Mouse (Mus musculus) midbrain, embryonic 12.5 days (tissue): ENCODE measurements at regions not wholly inside any gene's neighbourhood (a gene's known extent, or its start where the extent isn't known, plus 50 kb on each side); places are given as distances from the start of the nearest gene placed in this dataset.

Experiments
- ATAC-seq: fragments of 200-750 bp; cut with Nextera tagmentation; 2 replicates; pipeline ENCODE4 v1.8.0; 2017; ENCODE audit warnings: low read depth, moderate TSS enrichment, moderate library complexity; ENCODE audit not compliant: low FRiP score
- H3K27ac ChIP-seq: fragments of 300-500 bp; sonication (generic); replicated peaks from 2 replicates; pipeline ENCODE4 v1.5.1; 2016; ENCODE audit warnings: mild to moderate bottlenecking
- H3K27me3 ChIP-seq: fragments of 300-500 bp; sonication (generic); 2 replicates; pipeline ENCODE4 v1.6.1; 2016; ENCODE audit warnings: mild to moderate bottlenecking
- H3K36me3 ChIP-seq: fragments of 300-500 bp; sonication (generic); 2 replicates; pipeline ENCODE4 v1.6.1; 2016
- H3K4me1 ChIP-seq: fragments of 300-500 bp; sonication (generic); 2 replicates; pipeline ENCODE4 v1.6.1; 2016
- H3K4me2 ChIP-seq: fragments of 300-500 bp; sonication (generic); replicated peaks from 2 replicates; pipeline ENCODE4 v1.6.1; 2016; ENCODE audit warnings: mild to moderate bottlenecking, moderate library complexity
- H3K4me3 ChIP-seq: fragments of 300-500 bp; sonication (generic); 2 replicates; pipeline ENCODE4 v1.5.1; 2016; ENCODE audit warnings: mild to moderate bottlenecking
- H3K9ac ChIP-seq: fragments of 300-500 bp; sonication (generic); replicated peaks from 2 replicates; pipeline ENCODE4 v1.6.1; 2016; ENCODE audit warnings: mild to moderate bottlenecking, moderate library complexity
- H3K9me3 ChIP-seq: fragments of 300-500 bp; sonication (generic); 2 replicates; pipeline ENCODE4 v1.6.1; 2016; ENCODE audit warnings: mild to moderate bottlenecking
- WGBS: fragments of 180-500 bp; shearing (Covaris S2); methylation state at CpG from one replicate; pipeline ENCODE4 v1.1.7; 2016; 5-methylcytosine and 5-hydroxymethylcytosine counted together

- 93% methylated on average over 5 of the region's 5 CpGs for WGBS
- no peaks in the 10 kb centered on the region for H3K9me3 ChIP-seq
These were observed 220.7 kb upstream of the Ptger4 start for GRCm38 (mm10) chr15:5464732-5465131.

GRCm38 (mm10) chr15:5468535-5469073, 224.6 kb upstream of the Ptger4 start:
- WGBS: 70% methylated on average over 3 of the region's 3 CpGs
- H3K36me3 ChIP-seq: no peaks in the 10 kb centered on the region
- H3K9ac ChIP-seq: no peak overlapping the region
- H3K27ac ChIP-seq: no peak overlapping the region
- H3K27me3 ChIP-seq: no peaks in the 10 kb centered on the region
- no peaks in the 10 kb centered on the region for H3K9me3 ChIP-seq
- no peak overlapping the region for H3K4me3 ChIP-seq
- H3K4me1 ChIP-seq: no peaks in the 10 kb centered on the region
- no peak overlapping the region for H3K4me2 ChIP-seq
- ATAC-seq: no peak; the same call in 1 of the 2 replicates

More at GRCm38 (mm10) chr15:5464732-5465131, 220.7 kb upstream of the Ptger4 start:
- Histone ChIP-seq H3K27me3 (no peaks in the 10 kb centered on the region), H3K36me3 (no peaks in the 10 kb centered on the region), H3K4me1 (no peaks in the 10 kb centered on the region), H3K4me2 (no peak overlapping the region), H3K9ac (no peak overlapping the region), H3K4me3 (no peak overlapping the region), H3K27ac (no peak overlapping the region)
- no peak for ATAC-seq

DNA sequence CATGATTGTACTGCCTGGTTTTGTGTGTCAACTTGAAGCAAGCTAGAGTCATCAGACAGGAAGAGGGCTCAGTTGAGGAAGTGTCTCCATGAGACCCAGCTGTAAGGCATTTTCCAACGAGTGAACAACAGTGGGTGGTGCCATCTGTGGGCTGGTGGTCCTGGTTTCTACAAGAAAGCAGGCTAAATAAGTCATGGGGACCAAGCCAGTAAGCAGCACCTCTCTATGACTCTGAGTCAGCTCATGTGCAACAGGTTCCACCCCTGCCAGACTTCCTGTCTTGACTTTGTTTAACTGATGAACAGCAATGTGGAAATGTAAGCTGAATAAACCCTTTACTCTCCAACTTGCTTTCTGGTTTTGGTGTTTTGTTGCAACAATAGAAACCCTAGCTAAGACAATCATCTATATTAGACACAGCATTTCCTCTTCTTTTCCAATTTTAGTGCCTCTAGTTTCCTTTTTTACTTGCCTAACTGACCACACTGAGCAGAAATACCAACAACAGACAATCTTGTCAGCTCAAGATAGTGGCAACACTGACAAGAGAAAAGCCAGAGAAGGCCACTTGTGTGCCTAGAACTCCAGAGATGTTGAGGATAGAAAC, 231.5 kb upstream of the Ptger4 start:
- Histone ChIP-seq H3K27ac (no peak overlapping the region), H3K36me3 (no peaks in the 10 kb centered on the region), H3K9ac (no peak overlapping the region), H3K4me3 (no peak overlapping the region), H3K4me1 (no peaks in the 10 kb centered on the region), H3K4me2 (no peak overlapping the region), H3K9me3 (no peaks in the 10 kb centered on the region), H3K27me3 (no peaks in the 10 kb centered on the region)
- no peak for ATAC-seq
- WGBS: 58% methylated on average over 1 of the region's 1 CpGs

- Histone ChIP-seq H3K36me3 (no peaks in the 10 kb centered on the region), H3K9ac (no peak overlapping the region), H3K4me1 (no peaks in the 10 kb centered on the region), H3K4me2 (no peak overlapping the region), H3K4me3 (no peak overlapping the region), H3K27me3 (no peaks in the 10 kb centered on the region), H3K9me3 (no peaks in the 10 kb centered on the region), H3K27ac (no peak overlapping the region)
- ATAC-seq: no peak
- WGBS: 60% methylated on average over 3 of the region's 3 CpGs
These were observed 249.3 kb upstream of the Ptger4 start for GRCm38 (mm10) chr15:5493286-5493685.

DNA sequence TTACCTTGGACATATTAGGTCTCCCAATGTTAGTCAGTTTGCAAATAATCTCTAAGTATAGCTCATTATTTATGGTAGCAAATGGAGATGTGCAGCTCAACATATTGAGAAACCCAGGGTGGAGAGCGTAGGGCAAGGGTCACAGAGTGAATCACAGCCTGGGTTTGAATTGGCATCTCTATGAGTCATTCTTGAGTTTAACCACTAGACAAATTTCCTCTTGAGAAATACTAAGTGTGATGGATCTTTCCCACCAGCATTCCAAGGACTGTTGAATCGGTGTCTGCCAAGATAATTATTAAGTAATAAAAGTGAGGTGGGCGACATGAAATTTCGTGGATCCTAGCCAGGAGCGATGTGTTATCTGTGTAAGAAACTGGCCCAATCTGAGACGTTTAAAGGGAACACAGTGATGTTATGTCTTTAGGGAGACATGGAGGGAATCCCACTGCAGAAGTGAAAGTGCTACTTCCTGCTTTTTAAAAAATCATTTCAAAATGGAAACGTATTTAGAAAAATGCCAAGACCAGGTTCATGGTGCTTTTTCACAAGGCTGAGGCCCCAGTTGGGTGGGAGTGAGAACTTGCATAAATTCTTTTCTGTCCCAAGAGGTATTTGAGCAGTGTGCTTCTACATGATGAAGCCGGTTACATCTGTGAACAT, 251.3 kb upstream of the Ptger4 start:
- Histone ChIP-seq H3K9me3 (no peaks in the 10 kb centered on the region), H3K27me3 (no peaks in the 10 kb centered on the region), H3K4me2 (no peak overlapping the region), H3K4me3 (no peak overlapping the region), H3K9ac (no peak overlapping the region), H3K27ac (no peak overlapping the region), H3K4me1 (no peaks in the 10 kb centered on the region), H3K36me3 (no peaks in the 10 kb centered on the region)
- ATAC-seq: no peak
- WGBS: 88% methylated on average over 8 of the region's 8 CpGs

DNA sequence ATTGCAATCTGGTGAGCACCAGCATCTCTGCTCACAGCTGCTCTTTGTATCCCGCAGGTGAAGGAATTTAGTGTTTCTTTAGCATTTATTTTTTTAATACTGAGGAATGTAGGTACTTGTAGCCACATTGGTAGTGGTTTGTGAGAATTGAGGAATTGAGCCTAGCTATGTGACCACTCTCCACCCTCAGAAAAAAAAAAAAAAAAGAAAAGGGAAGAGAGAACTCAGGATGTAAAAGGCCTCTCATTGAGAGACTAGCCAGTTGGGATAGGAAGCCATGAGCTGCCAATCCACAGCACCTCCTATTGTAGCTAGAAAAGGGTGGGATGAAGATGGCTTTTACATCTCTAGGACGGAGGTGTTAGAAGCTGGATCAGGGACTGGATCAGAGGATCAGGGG, 252.0 kb upstream of the Ptger4 start:
- H3K4me1 ChIP-seq: no peaks in the 10 kb centered on the region
- H3K9ac ChIP-seq: no peak overlapping the region
- 82% methylated on average over 2 of the region's 2 CpGs for WGBS
- no peaks in the 10 kb centered on the region for H3K36me3 ChIP-seq
- no peak for ATAC-seq
- H3K4me3 ChIP-seq: no peak overlapping the region
- H3K27ac ChIP-seq: no peak overlapping the region
- no peaks in the 10 kb centered on the region for H3K9me3 ChIP-seq
- H3K4me2 ChIP-seq: no peak overlapping the region
- no peaks in the 10 kb centered on the region for H3K27me3 ChIP-seq

DNA sequence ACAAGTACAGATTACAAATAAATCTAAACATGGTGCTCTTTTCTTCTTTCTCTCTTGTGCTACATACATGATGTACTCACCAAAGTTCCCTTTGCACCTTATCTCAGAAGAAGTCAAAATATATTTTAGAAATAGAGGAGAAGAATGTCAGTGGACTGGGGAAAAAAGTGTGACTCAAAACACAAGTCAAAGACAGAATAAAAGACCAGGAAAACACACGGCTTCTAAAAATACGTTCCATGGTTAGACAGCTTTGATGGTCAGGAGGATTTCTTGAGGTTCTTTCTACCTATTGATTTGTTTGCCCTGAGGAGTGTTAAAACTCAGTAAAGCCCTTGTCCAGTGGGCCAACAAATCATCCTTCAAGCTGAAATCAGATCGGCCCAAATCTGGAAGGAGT, 260.5 kb upstream of the Ptger4 start:
- Histone ChIP-seq H3K27me3 (no peaks in the 10 kb centered on the region), H3K9me3 (no peaks in the 10 kb centered on the region), H3K9ac (no peak overlapping the region), H3K4me3 (no peak overlapping the region), H3K4me1 (no peaks in the 10 kb centered on the region), H3K4me2 (no peak overlapping the region), H3K36me3 (no peaks in the 10 kb centered on the region), H3K27ac (no peak overlapping the region)
- 85% methylated on average over 3 of the region's 3 CpGs for WGBS
- no peak for ATAC-seq

GRCm38 (mm10) chr15:5506848-5507544, 263.0 kb upstream of the Ptger4 start:
- Histone ChIP-seq H3K27me3 (no peaks in the 10 kb centered on the region), H3K4me3 (no peak overlapping the region), H3K4me2 (no peak overlapping the region), H3K36me3 (no peaks in the 10 kb centered on the region), H3K27ac (no peak overlapping the region), H3K9ac (no peak overlapping the region), H3K4me1 (no peaks in the 10 kb centered on the region), H3K9me3 (no peaks in the 10 kb centered on the region)
- WGBS: 85% methylated on average over 5 of the region's 5 CpGs
- no peak for ATAC-seq

DNA sequence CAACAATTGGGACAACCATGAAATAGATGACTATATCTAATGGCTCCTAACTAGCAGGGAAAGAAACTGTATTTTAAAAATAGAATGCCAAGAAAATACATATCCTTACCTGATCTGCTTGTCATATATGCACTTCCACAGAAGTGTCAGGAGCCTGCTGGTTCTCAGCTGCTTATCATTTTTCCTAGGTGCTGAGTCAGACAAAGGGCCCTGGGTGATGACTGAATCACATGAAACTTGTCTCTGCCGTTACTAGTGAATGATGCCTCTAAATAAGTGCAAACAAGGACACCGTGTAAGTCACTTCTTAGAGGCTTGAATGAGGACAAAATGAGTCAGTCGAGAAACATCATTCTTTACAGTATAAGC, 263.5 kb upstream of the Ptger4 start:
- no peaks in the 10 kb centered on the region for H3K36me3 ChIP-seq
- H3K4me2 ChIP-seq: no peak overlapping the region
- no peaks in the 10 kb centered on the region for H3K4me1 ChIP-seq
- H3K9me3 ChIP-seq: no peaks in the 10 kb centered on the region
- H3K4me3 ChIP-seq: no peak overlapping the region
- no peak overlapping the region for H3K27ac ChIP-seq
- H3K27me3 ChIP-seq: no peaks in the 10 kb centered on the region
- 87% methylated on average over 3 of the region's 3 CpGs for WGBS
- no peak overlapping the region for H3K9ac ChIP-seq
- ATAC-seq: no peak

- Histone ChIP-seq H3K4me1 (no peaks in the 10 kb centered on the region), H3K9ac (no peak overlapping the region), H3K9me3 (no peaks in the 10 kb centered on the region), H3K4me2 (no peak overlapping the region), H3K27ac (no peak overlapping the region), H3K36me3 (no peaks in the 10 kb centered on the region), H3K4me3 (no peak overlapping the region), H3K27me3 (no peaks in the 10 kb centered on the region)
- 66% methylated on average over 3 of the region's 3 CpGs for WGBS
- no peak for ATAC-seq
These were observed 266.1 kb upstream of the Ptger4 start for GRCm38 (mm10) chr15:5510056-5510455.

DNA sequence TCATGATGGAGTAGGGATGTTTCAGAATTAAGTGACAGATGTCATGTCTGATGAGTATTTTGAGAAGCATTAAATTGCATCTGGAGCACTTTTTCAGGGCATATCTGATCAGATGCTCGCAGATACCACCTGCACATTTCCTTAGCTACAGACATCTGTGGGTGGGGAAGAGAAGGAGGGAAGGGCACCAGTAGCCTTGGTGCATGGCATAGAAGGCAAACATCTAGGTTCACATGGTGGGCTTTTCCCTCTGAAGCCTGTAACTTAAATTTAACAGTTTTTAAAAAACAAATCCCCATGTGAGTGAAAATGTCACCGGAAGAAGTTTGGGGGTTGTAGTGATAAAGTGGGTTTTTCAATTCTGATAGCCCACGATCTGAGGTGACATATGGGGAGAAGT, 267.1 kb upstream of the Ptger4 start:
- Histone ChIP-seq H3K27ac (no peak overlapping the region), H3K36me3 (no peaks in the 10 kb centered on the region), H3K4me1 (no peaks in the 10 kb centered on the region), H3K4me2 (no peak overlapping the region), H3K4me3 (no peak overlapping the region), H3K27me3 (no peaks in the 10 kb centered on the region), H3K9ac (no peak overlapping the region), H3K9me3 (no peaks in the 10 kb centered on the region)
- ATAC-seq: no peak
- WGBS: 96% methylated on average over 3 of the region's 3 CpGs

DNA sequence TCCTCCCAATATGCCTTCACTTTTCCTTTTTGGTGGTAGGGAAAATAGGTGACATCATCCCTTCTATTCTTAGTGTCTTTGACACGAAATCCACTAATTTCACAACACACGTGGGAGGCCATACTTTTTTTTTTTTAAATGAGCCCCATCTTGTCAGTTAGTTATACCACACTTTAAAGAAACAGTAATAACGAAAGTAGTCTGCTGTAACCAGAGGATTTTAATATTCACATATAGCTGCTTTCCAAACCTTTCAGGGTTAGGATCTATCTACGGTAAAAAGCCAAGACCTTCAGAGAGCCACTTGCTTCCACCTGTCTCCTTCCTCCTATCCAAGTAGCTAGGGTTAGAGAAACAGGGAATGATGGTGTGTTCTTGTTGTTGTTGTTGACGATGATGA, 268.6 kb upstream of the Ptger4 start:
- Histone ChIP-seq H3K27me3 (no peaks in the 10 kb centered on the region), H3K27ac (no peak overlapping the region), H3K4me3 (no peak overlapping the region), H3K9me3 (no peaks in the 10 kb centered on the region), H3K4me2 (no peak overlapping the region), H3K36me3 (no peaks in the 10 kb centered on the region), H3K9ac (no peak overlapping the region), H3K4me1 (no peaks in the 10 kb centered on the region)
- 86% methylated on average over 5 of the region's 5 CpGs for WGBS
- ATAC-seq: no peak
